Mouse (Mus musculus) ES-Bruce4 (cell line): ENCODE results near the gene Gm28635.

ENCODE experiments used
- CTCF ChIP-seq: IDR thresholded peaks from one replicate; pipeline ENCODE4 v1.8.1; 2011; ENCODE audit warnings: low read depth, low read length
- POLR2A ChIP-seq: IDR thresholded peaks from one replicate; pipeline ENCODE4 v1.8.1; 2011; ENCODE audit warnings: low read length; ENCODE audit not compliant: insufficient read depth

DNA sequence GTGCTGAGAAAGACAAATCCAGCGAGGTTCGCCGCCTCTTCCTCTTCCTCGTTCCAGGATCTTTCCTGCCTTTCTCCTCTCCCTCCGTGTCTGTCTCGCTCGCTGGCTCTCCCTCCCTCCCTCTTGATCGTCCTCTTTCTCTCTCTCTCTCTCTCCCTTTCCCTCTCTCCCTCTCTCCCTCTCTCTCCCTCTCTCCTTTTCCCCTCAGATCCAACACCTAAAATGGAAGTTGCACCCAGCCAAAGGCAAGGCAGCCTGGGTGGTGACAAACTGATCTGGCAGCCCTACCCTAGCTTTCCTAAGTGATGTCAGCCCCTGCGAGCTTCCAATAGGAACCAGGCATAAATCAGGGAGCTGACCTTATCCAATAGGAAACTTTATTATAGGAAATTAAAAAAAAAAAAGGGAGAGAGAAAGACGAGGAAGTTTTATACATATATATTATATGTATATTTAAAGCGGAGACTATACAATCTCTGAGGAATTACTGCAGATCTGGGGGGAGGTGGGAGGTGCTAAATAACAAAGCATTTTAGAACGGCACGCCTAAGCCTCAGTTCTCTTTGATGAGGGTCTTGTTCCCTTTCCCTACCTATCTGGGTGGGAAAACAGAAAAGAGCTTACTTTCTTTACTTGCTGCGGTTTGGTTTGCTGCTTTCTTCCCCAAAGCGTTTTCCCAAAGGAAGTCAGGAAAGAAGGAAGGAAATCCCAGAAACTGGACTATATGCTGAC lies 27.2 kb downstream of the Gm28635 start, which contains the start of gene Ctnnd1:
- TF ChIP-seq POLR2A (peak; percentile 88), CTCF (no peak)
